Mouse (Mus musculus): ENCODE data around the gene S100a16.

Gene S100a16

GRCm38 (mm10) chr3:90517711-90518110, 19.3 kb upstream of the S100a16 start:
- no peak for DNase-seq (ENCODE audit: low read depth)

- DNase-seq (ENCODE audit: low read depth), result peak; percentile 77
Observed at GRCm38 (mm10) chr3:90525421-90525820, 11.6 kb upstream of the S100a16 start.

GRCm38 (mm10) chr3:90526076-90526475, 11.0 kb upstream of the S100a16 start:
- no peak for DNase-seq (ENCODE audit: low read depth)

- DNase-seq (ENCODE audit: low read depth), result no peak
Observed at GRCm38 (mm10) chr3:90526580-90526979, 10.5 kb upstream of the S100a16 start, which contains the start of gene S100a14. S100a14 (plus strand) TSS chr3:90526856.

GRCm38 (mm10) chr3:90527291-90527873, 9.7 kb upstream of the S100a16 start:
- no peak for DNase-seq (ENCODE audit: low read depth)

- DNase-seq (ENCODE audit: low read depth), result no peak
Observed at GRCm38 (mm10) chr3:90531713-90532112, 5.3 kb upstream of the S100a16 start.

GRCm38 (mm10) chr3:90535446-90535845, 1.6 kb upstream of the S100a16 start:
- DNase-seq (ENCODE audit: low read depth), result no peak

GRCm38 (mm10) chr3:90537905-90538296, 847 bp downstream of the S100a16 start:
- DNase-seq (ENCODE audit: low read depth), result no peak

- no peak for DNase-seq (ENCODE audit: low read depth)
Observed at GRCm38 (mm10) chr3:90540904-90541303, 3.9 kb downstream of the S100a16 start.

- DNase-seq (ENCODE audit: low read depth), result no peak
Observed at GRCm38 (mm10) chr3:90549676-90550420, 12.8 kb downstream of the S100a16 start.

GRCm38 (mm10) chr3:90550421-90550790, 13.4 kb downstream of the S100a16 start:
- DNase-seq (ENCODE audit: low read depth), result no peak

GRCm38 (mm10) chr3:90552231-90552630, 15.2 kb downstream of the S100a16 start:
- DNase-seq (ENCODE audit: low read depth), result no peak

GRCm38 (mm10) chr3:90555954-90556353, 18.9 kb downstream of the S100a16 start:
- DNase-seq (ENCODE audit: low read depth), result no peak

GRCm38 (mm10) chr3:90560008-90560628, 23.1 kb downstream of the S100a16 start, which contains the start of gene S100a3:
S100a3 (plus strand) TSS chr3:90560578.
- DNase-seq (ENCODE audit: low read depth), result no peak

- DNase-seq (ENCODE audit: low read depth), result no peak
Observed at GRCm38 (mm10) chr3:90574691-90575090, 37.6 kb downstream of the S100a16 start.

GRCm38 (mm10) chr3:90575320-90575719, 38.3 kb downstream of the S100a16 start:
- no peak for DNase-seq (ENCODE audit: low read depth)

GRCm38 (mm10) chr3:90576351-90577001, 39.4 kb downstream of the S100a16 start:
- DNase-seq (ENCODE audit: low read depth), result no peak

- DNase-seq (ENCODE audit: low read depth), result no peak
Observed at GRCm38 (mm10) chr3:90579433-90579832, 42.4 kb downstream of the S100a16 start.

GRCm38 (mm10) chr3:90581141-90581540, 44.1 kb downstream of the S100a16 start:
- DNase-seq (ENCODE audit: low read depth), result no peak

GRCm38 (mm10) chr3:90582156-90582555, 45.1 kb downstream of the S100a16 start:
- peak; percentile 69 for DNase-seq (ENCODE audit: low read depth)

- DNase-seq (ENCODE audit: low read depth), result no peak
Observed at GRCm38 (mm10) chr3:90582556-90582955, 45.5 kb downstream of the S100a16 start.

- DNase-seq (ENCODE audit: low read depth), result peak; percentile 9
Observed at GRCm38 (mm10) chr3:90583893-90584292, 46.8 kb downstream of the S100a16 start.

- DNase-seq (ENCODE audit: low read depth), result peak; percentile 91
Observed at GRCm38 (mm10) chr3:90585595-90585994, 48.5 kb downstream of the S100a16 start.
